Mouse (Mus musculus) MEL (cell line): Measurements from ENCODE around the gene Elmod3. TPM values are rescaled to one million over a fixed set of nuclear protein-coding genes. Genes with fewer than 3 reads are reported as not detected.

ENCODE experiments used
- DNase-seq: peaks from one replicate; pipeline ENCODE4 v3.0.0; 2011; ENCODE audit warnings: low read depth, low spot score
- H3K27ac ChIP-seq: 2 replicates; pipeline ENCODE4 v1.5.1; 2012; ENCODE audit warnings: low read depth, mild to moderate bottlenecking, control low read depth, low read length, moderate library complexity; ENCODE audit not compliant: control insufficient read depth
- H3K27me3 ChIP-seq, 2 experiments: fragments of 150-350 bp in 1 of 2; sonication (generic) in 1 of 2; 2 replicates each; pipeline ENCODE4 v1.6.1; 2012; ENCODE audit warnings: low read length in 2 of 2, mild to moderate bottlenecking in 2 of 2, improper control_type of control experiment in 1 of 2, moderate library complexity in 1 of 2; ENCODE audit not compliant: insufficient read depth in 2 of 2, control insufficient read depth in 1 of 2
- H3K36me3 ChIP-seq, 2 experiments: 2 replicates each; pipeline ENCODE4 v1.6.1; 2012 to 2014; ENCODE audit warnings: low read length in 2 of 2, improper control_type of control experiment in 1 of 2, inconsistent platforms in 1 of 2, mild to moderate bottlenecking in 1 of 2; ENCODE audit not compliant: insufficient read depth in 2 of 2, control insufficient read depth in 1 of 2
- H3K4me1 ChIP-seq, 2 experiments: fragments of 150-350 bp in 1 of 2; sonication (generic) in 1 of 2; 2 replicates each; pipeline ENCODE4 v1.6.1; 2012; ENCODE audit warnings: low read length in 2 of 2, improper control_type of control experiment in 1 of 2, mild to moderate bottlenecking in 1 of 2; ENCODE audit not compliant: insufficient read depth in 2 of 2, control insufficient read depth in 1 of 2
- H3K4me3 ChIP-seq, 2 experiments: fragments of 150-350 bp in 1 of 2; sonication (generic) in 1 of 2; 2 replicates each; pipeline ENCODE4 v1.5.1; 2012; ENCODE audit warnings: low read depth in 2 of 2, low read length in 2 of 2, mild to moderate bottlenecking in 2 of 2, moderate library complexity in 2 of 2, control low read depth in 1 of 2, improper control_type of control experiment in 1 of 2; ENCODE audit not compliant: control insufficient read depth in 1 of 2, insufficient read depth in 1 of 2
- H3K79me2 ChIP-seq: 2 replicates; pipeline ENCODE4 v1.6.1; 2012; ENCODE audit warnings: mild to moderate bottlenecking, low read length, moderate library complexity; ENCODE audit not compliant: control insufficient read depth, poor library complexity, insufficient read depth
- H3K9ac ChIP-seq: 2 replicates; pipeline ENCODE4 v1.6.1; 2012; ENCODE audit warnings: low read depth, mild to moderate bottlenecking, control low read depth, low read length, moderate library complexity; ENCODE audit not compliant: control insufficient read depth, poor library complexity, severe bottlenecking
- H3K9me3 ChIP-seq: fragments of 150-350 bp; sonication (generic); replicated peaks from 2 replicates; pipeline ENCODE4 v1.6.1; 2012; ENCODE audit warnings: mild to moderate bottlenecking, low read length, improper control_type of control experiment, moderate library complexity; ENCODE audit not compliant: insufficient read depth
- CTCF ChIP-seq, 3 experiments: IDR thresholded peaks in 2 of 3; conservative IDR thresholded peaks in 1 of 3; 2 replicates each; pipeline ENCODE4 v1.5.1; 2011 to 2012; ENCODE audit warnings: low read length in 3 of 3, low read depth in 2 of 3, mild to moderate bottlenecking in 2 of 3, improper control_type of control experiment in 1 of 3, inconsistent platforms in 1 of 3, mixed read lengths in 1 of 3, moderate library complexity in 1 of 3; ENCODE audit not compliant: control insufficient read depth in 1 of 3, insufficient read depth in 1 of 3, poor library complexity in 1 of 3, severe bottlenecking in 1 of 3
- E2F4 ChIP-seq: IDR thresholded peaks from 2 replicates; pipeline ENCODE4 v1.6.1; 2011; ENCODE audit warnings: low read depth, low read length, improper control_type of control experiment, borderline replicate concordance
- ELF1 ChIP-seq: IDR thresholded peaks from 2 replicates; pipeline ENCODE4 v1.6.1; 2014; ENCODE audit warnings: low read depth, mild to moderate bottlenecking, inconsistent platforms, low read length, improper control_type of control experiment, moderate library complexity
- EP300 ChIP-seq, 2 experiments: IDR thresholded peaks; 2 replicates each; pipeline ENCODE4 v1.6.1; 2011; ENCODE audit warnings: improper control_type of control experiment in 2 of 2, low read length in 2 of 2, low read depth in 1 of 2, mild to moderate bottlenecking in 1 of 2
- ETS1 ChIP-seq: IDR thresholded peaks from 2 replicates; pipeline ENCODE4 v1.6.1; 2012; ENCODE audit warnings: low read depth, mild to moderate bottlenecking, inconsistent platforms, low read length, improper control_type of control experiment, moderate library complexity
- KAT2A ChIP-seq: conservative IDR thresholded peaks from 2 replicates; pipeline ENCODE4 v1.6.1; 2012; ENCODE audit warnings: low read depth, low read length, improper control_type of control experiment, inconsistent platforms
- MAFK ChIP-seq: IDR thresholded peaks from 2 replicates; pipeline ENCODE4 v1.6.1; 2011; ENCODE audit warnings: low read depth, mild to moderate bottlenecking, low read length, improper control_type of control experiment, borderline replicate concordance
- MAZ ChIP-seq: IDR thresholded peaks from 2 replicates; pipeline ENCODE4 v1.6.1; 2012; ENCODE audit warnings: low read depth, mild to moderate bottlenecking, inconsistent platforms, low read length, improper control_type of control experiment
- POLR2A ChIP-seq, 2 experiments: IDR thresholded peaks; 2 replicates each; pipeline ENCODE4 v1.6.1; 2011 to 2012; ENCODE audit warnings: low read length in 2 of 2, mild to moderate bottlenecking in 2 of 2, control low read depth in 1 of 2, improper control_type of control experiment in 1 of 2, low read depth in 1 of 2, moderate library complexity in 1 of 2; ENCODE audit not compliant: control insufficient read depth in 1 of 2, insufficient read depth in 1 of 2, poor library complexity in 1 of 2
- RCOR1 ChIP-seq: IDR thresholded peaks from 2 replicates; pipeline ENCODE4 v1.6.1; 2012; ENCODE audit warnings: low read depth, mild to moderate bottlenecking, inconsistent platforms, low read length, improper control_type of control experiment
- SIN3A ChIP-seq: IDR thresholded peaks from 2 replicates; pipeline ENCODE4 v1.6.1; 2012; ENCODE audit warnings: low read length, improper control_type of control experiment, inconsistent platforms
- UBTF ChIP-seq: IDR thresholded peaks from 2 replicates; pipeline ENCODE4 v1.6.1; 2012; ENCODE audit warnings: low read depth, mild to moderate bottlenecking, inconsistent platforms, low read length, improper control_type of control experiment, moderate library complexity, borderline replicate concordance; ENCODE audit not compliant: insufficient read depth
- ZKSCAN1 ChIP-seq: IDR thresholded peaks from 2 replicates; pipeline ENCODE4 v1.6.1; 2012; ENCODE audit warnings: low read depth, mild to moderate bottlenecking, inconsistent platforms, low read length, improper control_type of control experiment, moderate library complexity
- ZMIZ1 ChIP-seq: IDR thresholded peaks from 2 replicates; pipeline ENCODE4 v1.6.1; 2012; ENCODE audit warnings: low read depth, mild to moderate bottlenecking, inconsistent platforms, low read length, improper control_type of control experiment, moderate library complexity
- polyA plus RNA-seq, 2 experiments: library from polyadenylated mRNA; stranded (reverse) in 1 of 2; unstranded in 1 of 2; fragments of >175 nt in 1 of 2; fragments of >200 nt in 1 of 2; gene quantifications; 2 replicates each; pipeline versions ENCODE4 v1.2.1 to v1.2.4; 2012; ENCODE audit warnings: low replicate concordance in 2 of 2, low read depth in 1 of 2; ENCODE audit not compliant: insufficient read length in 2 of 2, insufficient read depth in 1 of 2, missing spikeins in 1 of 2
- total RNA-seq: library from RNA; depleted of rRNA; stranded (reverse); fragments of 300-350 nt; gene quantifications from 2 replicates; pipeline ENCODE4 v1.2.3, GENCODE M21; 2012

Elmod3 gene
- total and polyA plus RNA-seq, 3 experiments = 4.2 to 14.1 TPM; not detected in 1

DNA sequence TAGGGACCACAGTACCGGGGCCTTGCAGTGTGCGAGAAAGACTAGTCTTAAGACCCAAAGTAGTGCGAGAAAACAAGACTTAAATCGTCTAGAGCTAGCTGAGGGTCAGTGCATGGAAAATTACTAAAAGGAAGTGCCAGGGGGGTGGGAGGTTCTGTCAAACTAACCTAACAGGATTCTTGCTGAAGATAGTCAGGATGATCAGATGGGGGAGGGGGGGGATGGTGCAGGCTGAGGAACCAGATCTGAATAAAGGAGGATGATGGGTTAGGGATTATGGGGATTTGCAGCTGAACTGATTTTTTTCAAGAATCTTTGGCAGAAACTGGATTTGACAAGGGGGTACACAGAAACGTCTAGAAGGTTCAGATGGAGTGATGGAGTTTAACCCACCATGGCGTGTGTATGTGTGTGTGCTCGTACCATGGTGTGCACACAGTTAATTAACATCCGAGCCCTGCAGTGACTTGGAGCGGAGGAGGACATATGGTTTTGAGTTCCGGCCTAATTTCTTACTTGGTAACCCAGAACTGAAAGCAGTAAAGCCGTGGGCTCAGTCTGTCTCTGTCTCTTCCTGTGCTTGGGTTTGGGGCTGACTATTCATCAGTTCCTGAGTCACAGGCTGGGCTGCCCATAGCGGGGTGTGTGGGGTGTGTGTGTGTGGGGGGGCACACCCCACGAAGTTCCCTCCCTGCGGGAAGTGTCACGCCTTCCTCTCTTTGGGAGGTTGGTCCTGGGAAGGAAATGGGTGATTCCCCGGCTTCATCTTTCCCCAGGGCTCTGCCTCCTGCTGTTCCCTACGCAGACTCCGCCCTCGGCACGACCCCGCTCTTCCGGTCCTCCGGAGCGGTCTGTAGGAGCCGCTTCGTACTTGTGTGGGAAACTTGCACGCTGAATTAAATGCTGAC lies 45.8 kb downstream of the Elmod3 start (continued):
- TF ChIP-seq ZKSCAN1 = no peak
- TF ChIP-seq MAFK = no peak
- TF ChIP-seq KAT2A = no peak

GRCm38 (mm10) chr6:72550503-72551100 lies 47.6 kb downstream of the Elmod3 start:
- DNase-seq = peak; percentile 73
- Histone ChIP-seq H3K27me3 (no peaks in the 10 kb centered on the region), H3K36me3 (peaks cover 0 to 43% of the 10 kb centered on the region in 2 experiments; a peak in 2 of 4 replicates), H3K9me3 (no peaks in the 10 kb centered on the region), H3K4me3 (peak overlapping the region; percentile 46 to 66), H3K79me2 (peaks cover 23% of the 10 kb centered on the region), H3K4me1 (peaks cover 31 to 50% of the 10 kb centered on the region in 2 experiments), H3K27ac (peak overlapping the region; percentile 93), H3K9ac (peak overlapping the region; percentile 77)
- TF ChIP-seq CTCF (IDR thresholded peaks at IDR 0.05 in 2 of 3, conservative IDR thresholded peaks at IDR 0.05 in 1 of 3; ENCODE audit: control insufficient read depth in 1 of 3, insufficient read depth in 1 of 3, low read depth in 2 of 3, low read length in 3 of 3, poor library complexity in 1 of 3, severe bottlenecking in 1 of 3) (no peak), ELF1 (0 out of 2 replicates have a peak, but pooled peaks have one; percentile 40), E2F4 (0 out of 2 replicates have a peak, but pooled peaks have one; percentile 52), ETS1 (peak; percentile 22; the same call in 1 of the 2 replicates), SIN3A (no peak), RCOR1 (peak; percentile 45), MAZ (peak; percentile 9; the same call in 1 of the 2 replicates), EP300 (IDR thresholded peaks at IDR 0.05; ENCODE audit: low read depth in 1 of 2, low read length in 2 of 2) (peak in 1 of 2 experiments; percentile 36; a peak in 1 of 4 replicates), POLR2A (IDR thresholded peaks at IDR 0.05; ENCODE audit: control insufficient read depth in 1 of 2, insufficient read depth in 1 of 2, low read depth in 1 of 2, low read length in 2 of 2, poor library complexity in 1 of 2) (0 out of 4 replicates have a peak, but pooled peaks of 1 of the 2 experiments have one; percentile 32), UBTF (no peak), ZMIZ1 (0 out of 2 replicates have a peak, but pooled peaks have one; percentile 32)

- Histone ChIP-seq H3K27ac (peak overlapping the region; percentile 93), H3K27me3 (no peaks in the 10 kb centered on the region), H3K79me2 (peaks cover 25% of the 10 kb centered on the region), H3K36me3 (peaks cover 0 to 45% of the 10 kb centered on the region in 2 experiments; a peak in 2 of 4 replicates), H3K4me3 (peak overlapping the region; percentile 46 to 66), H3K9me3 (no peaks in the 10 kb centered on the region), H3K4me1 (peaks cover 32 to 55% of the 10 kb centered on the region in 2 experiments), H3K9ac (peak overlapping the region; percentile 77)
- no peak for DNase-seq
- TF ChIP-seq POLR2A (IDR thresholded peaks at IDR 0.05; ENCODE audit: control insufficient read depth in 1 of 2, insufficient read depth in 1 of 2, low read depth in 1 of 2, low read length in 2 of 2, poor library complexity in 1 of 2) = no peak
- TF ChIP-seq E2F4 = no peak
Measured at GRCm38 (mm10) chr6:72550025-72550424, 48.2 kb downstream of the Elmod3 start.
